Mouse (Mus musculus): Measurements from ENCODE around the gene Sars. TPM values are rescaled to one million over a fixed set of nuclear protein-coding genes. Genes with fewer than 3 reads are reported as not detected.

Gene Sars
- total RNA-seq, 2 experiments from 2014 or later = 30.9 to 196 TPM

DNA sequence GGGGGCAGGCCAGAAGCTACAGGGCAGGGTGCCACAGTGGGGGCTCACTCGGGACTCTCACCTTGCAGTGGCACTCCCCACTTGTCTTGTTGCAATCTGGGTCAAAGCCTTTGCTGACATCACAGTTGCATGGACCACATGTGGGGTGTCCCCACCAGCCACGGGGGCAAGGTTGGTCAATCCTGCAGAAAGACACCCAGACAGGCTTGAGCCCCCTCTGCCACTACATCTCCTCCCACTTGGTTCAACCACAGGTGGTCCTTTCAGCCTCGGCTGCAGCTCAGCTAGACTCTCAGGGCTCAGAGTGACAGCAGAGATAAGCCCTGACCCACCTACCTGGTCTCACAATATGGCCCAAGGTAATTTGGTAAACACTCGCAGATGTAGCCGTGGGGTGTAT is 44.6 kb downstream of the Sars start:
- ATAC-seq (replicated peaks; ENCODE audit: poor library complexity, severe bottlenecking) = no peak

GRCm38 (mm10) chr3:108398281-108398680 is 46.7 kb downstream of the Sars start:
- ATAC-seq (replicated peaks; ENCODE audit: poor library complexity, severe bottlenecking) = no peak

- no peak for ATAC-seq (replicated peaks; ENCODE audit: poor library complexity, severe bottlenecking)
Observed at GRCm38 (mm10) chr3:108392793-108393192, 52.2 kb downstream of the Sars start.

DNA sequence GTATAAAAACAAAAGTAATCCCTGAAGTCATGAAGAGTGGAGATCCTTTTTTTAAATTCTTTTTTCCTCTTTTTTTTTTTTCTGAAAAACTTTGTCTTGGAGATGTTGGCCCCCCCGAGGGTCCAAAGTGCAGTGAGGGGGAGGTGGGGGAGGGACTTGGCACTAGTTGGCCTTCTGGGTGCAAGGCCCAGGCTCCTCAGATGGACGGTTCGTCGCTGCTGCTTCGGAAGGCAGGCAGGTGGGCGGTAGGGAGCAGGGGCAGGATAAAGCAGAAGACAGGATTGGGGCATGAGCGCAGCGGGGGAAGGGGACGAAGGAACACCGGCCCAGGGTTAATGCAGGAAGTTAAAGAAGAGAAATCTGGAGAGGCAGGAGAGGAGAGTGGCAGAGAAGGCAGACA is 52.7 kb downstream of the Sars start:
- no peak for ATAC-seq (replicated peaks; ENCODE audit: poor library complexity, severe bottlenecking)

DNA sequence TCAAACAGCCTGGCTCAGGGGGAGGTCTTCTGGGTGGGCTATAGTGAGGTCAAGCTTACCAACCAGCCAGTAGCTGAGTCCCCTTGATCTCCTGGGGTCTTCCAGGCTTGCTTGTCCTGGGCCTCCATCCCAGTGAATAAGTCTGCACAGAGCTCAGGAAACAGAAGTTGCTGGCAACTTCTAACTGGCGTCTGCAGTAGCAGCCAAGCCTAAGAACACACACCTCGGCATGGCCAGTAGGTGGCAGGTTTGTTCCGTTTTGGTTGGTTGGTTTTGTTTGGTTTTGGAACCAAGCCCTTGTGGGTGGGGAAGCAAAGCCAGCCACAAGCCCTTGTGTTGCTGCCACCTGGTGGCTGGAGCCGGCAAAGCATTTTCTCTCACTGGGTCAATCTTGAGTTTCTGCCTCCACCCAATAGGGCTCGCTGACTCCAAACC is 55.9 kb downstream of the Sars start:
- peak; percentile 99 for ATAC-seq (replicated peaks; ENCODE audit: poor library complexity, severe bottlenecking)

DNA sequence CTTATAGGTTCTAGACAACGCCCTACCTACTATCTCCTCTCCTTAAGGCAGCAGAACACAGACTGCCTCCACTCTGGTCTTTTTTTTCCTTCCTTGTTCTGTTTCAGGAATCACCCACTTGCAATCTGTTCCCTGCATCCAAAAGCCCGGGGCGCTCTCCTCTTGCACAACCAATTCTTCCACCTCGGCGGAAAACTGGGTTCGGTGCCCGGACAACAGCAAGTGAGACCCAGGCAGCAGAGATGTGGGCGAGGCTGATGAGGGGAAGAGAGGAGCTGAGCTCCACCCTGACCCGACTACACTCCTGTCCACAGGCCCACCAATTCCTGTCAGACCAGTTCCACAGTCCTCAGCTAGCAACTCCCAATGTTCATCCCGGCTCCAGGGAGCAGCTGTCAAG is 58.8 kb downstream of the Sars start:
- ATAC-seq (replicated peaks; ENCODE audit: poor library complexity, severe bottlenecking) = no peak

DNA sequence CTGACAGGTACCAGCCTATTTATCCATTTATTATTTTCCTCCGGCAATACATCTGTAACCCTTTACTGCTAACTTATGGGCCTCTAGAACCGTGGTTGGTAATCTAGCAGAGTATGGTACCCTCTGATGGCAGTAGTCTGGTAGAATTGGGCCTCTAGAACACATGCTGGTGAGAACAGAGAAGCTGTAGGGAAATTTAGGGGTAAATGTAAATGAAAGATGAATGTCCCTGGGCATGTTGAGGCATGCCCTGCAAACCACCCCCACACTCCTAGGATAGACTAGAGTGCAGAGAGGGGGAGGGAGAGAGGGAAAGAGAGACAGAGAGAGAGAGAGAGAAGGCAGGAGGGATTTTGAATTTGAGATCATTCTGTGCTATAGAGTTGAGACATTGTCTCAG is 60.6 kb downstream of the Sars start:
- no peak for ATAC-seq (replicated peaks; ENCODE audit: poor library complexity, severe bottlenecking)

DNA sequence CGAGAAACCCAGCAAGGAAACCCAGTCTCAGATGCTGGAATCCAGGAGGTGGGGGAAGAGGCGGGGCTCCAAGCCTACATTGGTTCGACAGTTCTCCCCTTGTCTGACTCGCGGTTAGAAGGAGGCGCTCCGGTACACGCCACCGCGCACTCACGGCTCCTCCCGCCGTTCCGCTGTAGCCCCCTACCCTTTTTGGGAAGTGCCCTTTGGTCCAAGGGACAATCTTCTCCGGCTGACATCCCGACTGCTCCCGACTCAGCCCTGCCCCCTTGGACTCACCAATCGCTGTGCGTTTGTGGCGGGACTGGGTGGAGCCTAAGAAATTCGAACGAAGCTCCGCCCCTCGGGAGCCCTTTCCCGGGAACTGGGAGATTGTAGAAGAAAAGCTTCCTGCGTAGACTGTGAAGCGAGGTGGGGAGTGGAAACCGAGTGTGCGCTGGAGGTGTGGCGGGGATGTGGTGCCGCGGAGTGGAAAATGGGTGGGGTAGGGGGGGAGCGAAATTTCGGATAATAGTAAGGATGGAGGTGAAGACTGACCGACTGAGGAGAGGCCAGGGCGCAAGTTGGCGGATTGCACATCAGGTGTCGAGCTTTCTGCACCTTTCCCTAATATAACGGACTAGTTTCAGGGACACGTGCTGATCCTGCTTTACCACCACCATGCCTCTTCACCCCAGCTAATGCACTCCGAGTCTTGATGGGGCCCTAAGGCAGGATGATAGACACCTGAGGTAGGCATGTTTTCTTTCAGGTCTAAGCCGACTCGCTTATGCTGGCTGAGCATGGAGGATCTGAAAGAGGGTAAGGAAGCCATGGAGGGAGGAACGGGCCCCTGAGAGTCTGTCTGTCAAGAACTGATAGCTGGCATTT is 61.3 kb downstream of the Sars start, which contains the start of gene Psrc1:
Gene Psrc1, plus strand, starts transcription at position 355 of the 870 bp plus-strand sequence.
- peak; percentile 74 for ATAC-seq (replicated peaks; ENCODE audit: poor library complexity, severe bottlenecking)

DNA sequence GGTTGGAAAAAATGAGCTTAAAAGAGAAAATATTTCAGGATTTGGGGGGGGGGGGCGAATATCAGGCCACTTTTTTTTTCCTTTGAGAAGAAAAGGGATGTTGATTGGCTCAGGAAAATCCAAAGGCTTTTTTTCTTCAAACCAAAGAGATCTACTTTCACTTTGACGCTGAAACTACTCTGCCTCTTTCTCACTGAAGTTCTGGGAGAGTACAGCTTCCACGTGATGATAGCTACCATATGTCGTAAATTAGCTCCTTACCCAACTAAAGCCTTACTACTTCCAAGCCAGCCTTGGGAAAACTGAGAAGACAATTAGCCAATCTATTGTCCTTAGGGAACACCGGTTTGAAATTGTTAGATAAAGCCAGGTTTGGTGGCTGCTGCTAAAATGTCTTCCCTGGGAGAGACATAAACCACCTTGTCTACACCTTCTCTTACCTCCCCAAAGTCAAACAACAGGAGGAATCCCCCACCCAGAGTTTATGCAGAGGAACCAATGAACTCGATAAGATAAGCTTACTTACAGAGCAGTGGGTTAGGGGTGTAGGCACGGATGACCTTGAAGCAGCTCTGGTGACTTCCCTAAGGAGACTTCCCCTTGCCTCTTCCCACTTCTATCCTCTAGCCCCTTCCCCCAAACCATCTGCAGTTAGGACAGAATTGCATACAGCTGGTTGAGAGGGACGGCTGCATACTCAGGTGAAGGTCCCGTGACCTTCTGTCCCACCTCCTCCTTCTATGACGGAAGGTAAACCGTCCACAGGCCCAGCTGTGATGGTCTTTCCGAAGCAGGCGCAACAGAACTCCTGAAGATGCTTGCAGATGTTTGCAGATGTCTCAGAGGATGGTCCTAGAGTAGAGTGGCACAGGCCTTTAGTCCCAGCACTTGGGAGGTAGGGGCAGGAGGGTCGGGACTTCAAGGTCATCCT is 62.8 kb downstream of the Sars start:
- ATAC-seq (replicated peaks; ENCODE audit: poor library complexity, severe bottlenecking) = 0 out of 2 replicates have a peak, but pooled peaks have one; percentile 34

DNA sequence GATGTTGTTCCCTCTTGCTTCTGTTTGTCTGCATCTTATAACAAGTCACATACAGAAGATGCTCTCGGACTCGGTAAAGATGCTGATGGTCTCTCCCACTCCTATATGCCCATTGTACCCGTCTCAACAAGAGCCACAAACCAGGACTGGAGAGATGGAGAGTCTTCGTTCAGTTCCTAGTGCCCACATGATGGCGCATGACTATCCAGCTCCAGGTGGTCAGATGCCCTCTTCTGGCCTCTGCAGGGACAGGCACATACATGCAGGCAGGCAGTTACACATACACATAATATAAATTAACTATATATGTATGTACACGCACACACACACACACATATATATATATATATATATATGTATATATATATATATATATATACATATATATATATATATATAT is 64.3 kb downstream of the Sars start:
- peak; percentile 44; the same call in 1 of the 2 replicates for ATAC-seq (replicated peaks; ENCODE audit: poor library complexity, severe bottlenecking)

- no peak for ATAC-seq (replicated peaks; ENCODE audit: poor library complexity, severe bottlenecking)
Observed at GRCm38 (mm10) chr3:108378875-108379663, 65.9 kb downstream of the Sars start.

Other genes starting within 250 kb of the Sars start
- gene Cyb561d1, start 244.0 kb downstream of the Sars start, total RNA-seq (2014; fragmentation: Nextera tagmentation) = 5.0 and 5.8 TPM in 2 replicates
- 3.5 and 3.9 TPM in 2 replicates for gene Cyb561d1, start 244.0 kb downstream of the Sars start, total RNA-seq (2017)
- 6.7 and 6.8 TPM in 2 replicates for gene Atxn7l2, start 234.3 kb downstream of the Sars start, total RNA-seq (2014; fragmentation: Nextera tagmentation)
- 1.1 and 1.5 TPM in 2 replicates for gene Atxn7l2, start 234.3 kb downstream of the Sars start, total RNA-seq (2017)
- not detected in 2 replicates for gene Sypl2, start 218.6 kb downstream of the Sars start, total RNA-seq (2014; fragmentation: Nextera tagmentation)
- gene Sypl2, start 218.6 kb downstream of the Sars start, total RNA-seq (2017) = not detected in 2 replicates
- 258 and 273 TPM in 2 replicates for gene Psma5, start 188.3 kb downstream of the Sars start, total RNA-seq (2014; fragmentation: Nextera tagmentation)
- gene Psma5, start 188.3 kb downstream of the Sars start, total RNA-seq (2017) = 264 and 296 TPM in 2 replicates
- gene Sort1, start 161.1 kb downstream of the Sars start, total RNA-seq (2014; fragmentation: Nextera tagmentation) = 55.1 and 58.8 TPM in 2 replicates
- gene Sort1, start 161.1 kb downstream of the Sars start, total RNA-seq (2017) = 45.6 and 50.2 TPM in 2 replicates
- gene Mybphl, start 80.3 kb downstream of the Sars start, total RNA-seq (2014; fragmentation: Nextera tagmentation) = not detected in 2 replicates
- gene Mybphl, start 80.3 kb downstream of the Sars start, total RNA-seq (2017) = not detected in 2 replicates
- gene Psrc1, start 61.4 kb downstream of the Sars start, total RNA-seq (2014; fragmentation: Nextera tagmentation) = 11.6 and 14.3 TPM in 2 replicates
- gene Psrc1, start 61.4 kb downstream of the Sars start, total RNA-seq (2017) = 12.9 and 16.2 TPM in 2 replicates
- gene Celsr2, start 29.7 kb downstream of the Sars start, total RNA-seq (2014; fragmentation: Nextera tagmentation) = 0.58 and 2.5 TPM in 2 replicates
- 0.04 and 0.15 TPM in 2 replicates for gene Celsr2, start 29.7 kb downstream of the Sars start, total RNA-seq (2017)
- gene 1700013F07Rik, start 88.9 kb upstream of the Sars start, total RNA-seq (2014; fragmentation: Nextera tagmentation) = not detected in 2 replicates
- gene 1700013F07Rik, start 88.9 kb upstream of the Sars start, total RNA-seq (2017) = not detected in 2 replicates
- gene 5330417C22Rik, start 91.3 kb upstream of the Sars start, total RNA-seq (2014; fragmentation: Nextera tagmentation) = 0.15 TPM in 1 of 2 replicates, not detected in the other
- 0.13 TPM in 1 of 2 replicates, not detected in the other for gene 5330417C22Rik, start 91.3 kb upstream of the Sars start, total RNA-seq (2017)
- 6.8 and 11.4 TPM in 2 replicates for gene Tmem167b, start 117.3 kb upstream of the Sars start, total RNA-seq (2014; fragmentation: Nextera tagmentation)
- gene Tmem167b, start 117.3 kb upstream of the Sars start, total RNA-seq (2017) = 32.8 and 34.7 TPM in 2 replicates
- gene Taf13, start 126.5 kb upstream of the Sars start, total RNA-seq (2014; fragmentation: Nextera tagmentation) = 13.8 and 16.5 TPM in 2 replicates
- gene Taf13, start 126.5 kb upstream of the Sars start, total RNA-seq (2017) = 13.3 and 21.7 TPM in 2 replicates
- gene Wdr47, start 146.1 kb upstream of the Sars start, total RNA-seq (2014; fragmentation: Nextera tagmentation) = 2.5 and 2.8 TPM in 2 replicates
- 4.4 and 6.6 TPM in 2 replicates for gene Wdr47, start 146.1 kb upstream of the Sars start, total RNA-seq (2017)
- 44.7 and 67.1 TPM in 2 replicates for gene Clcc1, start 208.7 kb upstream of the Sars start, total RNA-seq (2014; fragmentation: Nextera tagmentation)
- gene Clcc1, start 208.7 kb upstream of the Sars start, total RNA-seq (2017) = 68.1 and 92.5 TPM in 2 replicates

All from granulocyte monocyte progenitor cell, adult 5-6 weeks (primary cell).